Mouse (Mus musculus): Measurements from ENCODE around the gene Clmp.

DNA sequence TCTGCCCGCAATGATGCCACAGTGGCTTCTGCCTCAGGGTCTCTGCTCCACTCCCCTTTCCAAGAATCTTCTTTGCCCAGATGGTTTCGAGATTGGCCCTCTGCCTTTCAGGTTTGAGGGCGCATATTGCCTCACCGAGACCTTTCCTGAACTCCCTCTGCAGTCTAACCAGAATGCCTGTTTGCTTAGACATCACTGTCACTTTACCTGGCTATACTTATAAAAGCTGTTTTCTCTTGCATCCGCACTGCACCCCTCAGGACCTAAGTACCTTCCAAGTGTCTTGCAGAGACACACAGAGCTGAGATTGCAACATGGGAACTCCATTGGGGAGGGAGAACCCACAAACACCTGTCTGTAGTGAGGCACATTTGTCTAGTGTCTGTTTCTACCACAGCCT, 14.5 kb downstream of the Clmp start:
- TF ChIP-seq ZC3H11A (IDR thresholded peaks at IDR 0.05; ENCODE audit: borderline replicate concordance, low read depth, low read length): no peak
- no peak for TF ChIP-seq HCFC1 (IDR thresholded peaks at IDR 0.05; ENCODE audit: borderline replicate concordance, insufficient read depth, low read length)
